Mouse (Mus musculus): ENCODE measurements around the gene Papolb. TPM values are rescaled to one million over a fixed set of nuclear protein-coding genes. Genes with fewer than 3 reads are reported as not detected.

Gene Papolb
- 0.05 and 0.06 TPM in 2 replicates for polyA plus RNA-seq (2012; rRNA removed)

DNA sequence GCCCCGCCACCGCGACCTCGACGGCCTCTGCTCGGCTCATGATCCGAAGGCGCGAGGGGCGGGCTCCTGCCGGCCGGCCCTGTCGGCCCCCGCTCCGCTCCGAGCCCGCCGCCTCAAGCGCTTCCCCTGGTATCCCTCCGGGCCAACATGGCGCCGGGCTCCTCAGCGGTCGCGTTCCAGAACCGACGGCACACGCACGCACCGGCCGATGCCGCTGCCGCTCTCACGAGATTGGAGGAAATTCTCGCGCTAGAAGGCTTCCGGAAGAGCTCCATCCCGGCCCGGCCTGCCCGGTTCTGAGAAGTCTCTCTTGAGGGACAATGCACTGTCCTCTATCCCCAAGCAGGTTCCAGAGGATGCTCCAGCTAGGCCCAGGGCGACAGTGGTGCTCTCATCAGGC lies at the start of gene Papolb:
Papolb (minus strand) TSS at position 162 of the 400 bp plus-strand sequence.

GRCm38 (mm10) chr5:142550706-142551652 lies 21.1 kb upstream of the Papolb start, which contains the start of gene Radil:
Gene Radil, minus strand, starts transcription at chr5:142551098.

Other genes with a start within 250 kb of the Papolb start
- gene Foxk1, start 128.6 kb downstream of the Papolb start, polyA plus RNA-seq (2012; rRNA removed) = 27.9 and 89.2 TPM in 2 replicates
- 46.3 and 52.7 TPM in 2 replicates for gene Ap5z1, start 66.1 kb downstream of the Papolb start, polyA plus RNA-seq (2012; rRNA removed)
- 6.7 and 9.5 TPM in 2 replicates for gene Radil, start 21.0 kb upstream of the Papolb start, polyA plus RNA-seq (2012; rRNA removed)
- gene Mmd2, start 78.7 kb upstream of the Papolb start, polyA plus RNA-seq (2012; rRNA removed) = 13.1 and 18.5 TPM in 2 replicates
- gene Wipi2, start 97.6 kb upstream of the Papolb start, polyA plus RNA-seq (2012; rRNA removed) = 62.9 and 63.5 TPM in 2 replicates
- gene Slc29a4, start 162.4 kb upstream of the Papolb start, polyA plus RNA-seq (2012; rRNA removed) = 4.6 and 5.4 TPM in 2 replicates